Mouse (Mus musculus) CH12.LX (cell line): Measurements from ENCODE around the gene Blvrb. TPM values are rescaled to one million over a fixed set of nuclear protein-coding genes. Genes with fewer than 3 reads are reported as not detected.

Experiments
- DNase-seq: peaks from one replicate; pipeline ENCODE4 v3.0.0-alpha.2; 2013; ENCODE audit errors: extremely low read depth
- H3K27ac ChIP-seq: 2 replicates; pipeline ENCODE4 v1.5.1; 2012; ENCODE audit warnings: low read depth, mild to moderate bottlenecking, control low read depth, moderate library complexity; ENCODE audit not compliant: insufficient read depth
- H3K27me3 ChIP-seq: replicated peaks from 2 replicates; pipeline ENCODE3; 2012; ENCODE audit warnings: inconsistent platforms
- H3K36me3 ChIP-seq, 2 experiments: replicated peaks in 1 of 2; 2 replicates each; pipeline versions ENCODE3 to v1.6.1; 2012; ENCODE audit warnings: inconsistent platforms in 1 of 2, low read length in 1 of 2, mild to moderate bottlenecking in 1 of 2, mixed read lengths in 1 of 2, moderate library complexity in 1 of 2; ENCODE audit not compliant: control insufficient read depth in 1 of 2, insufficient read depth in 1 of 2
- H3K4me1 ChIP-seq, 2 experiments: 2 replicates each; pipeline ENCODE4 v1.6.1; 2012; ENCODE audit warnings: inconsistent platforms in 1 of 2, moderate library complexity in 1 of 2; ENCODE audit not compliant: insufficient read depth in 2 of 2, control insufficient read depth in 1 of 2
- H3K4me2 ChIP-seq: 2 replicates; pipeline ENCODE4 v1.6.1; 2012; ENCODE audit warnings: low read depth, mild to moderate bottlenecking, control low read depth; ENCODE audit not compliant: poor library complexity, insufficient read depth, severe bottlenecking
- H3K4me3 ChIP-seq, 3 experiments: fragments of 150-350 bp in 1 of 3; sonication (generic) in 1 of 3; replicated peaks in 1 of 3; 2 replicates each; pipeline versions ENCODE3 to v1.5.1; 2011 to 2012; ENCODE audit warnings: low read depth in 2 of 3, low read length in 2 of 3, mild to moderate bottlenecking in 2 of 3, moderate library complexity in 2 of 3, control low read depth in 1 of 3, improper control_type of control experiment in 1 of 3, inconsistent platforms in 1 of 3, mixed read lengths in 1 of 3; ENCODE audit not compliant: poor library complexity in 1 of 3
- H3K79me2 ChIP-seq: replicated peaks from 2 replicates; pipeline ENCODE4 v1.6.1; 2012; ENCODE audit warnings: mild to moderate bottlenecking, moderate library complexity; ENCODE audit not compliant: control insufficient read depth, poor library complexity, insufficient read depth, severe bottlenecking; ENCODE audit errors: extremely low read depth
- H3K9ac ChIP-seq: 2 replicates; pipeline ENCODE4 v1.6.1; 2012; ENCODE audit warnings: low read depth, mild to moderate bottlenecking, control low read depth, moderate library complexity; ENCODE audit not compliant: insufficient read depth
- H3K9me3 ChIP-seq: replicated peaks from 2 replicates; pipeline ENCODE3; 2012; ENCODE audit warnings: low read length, inconsistent platforms, mixed read lengths
- BHLHE40 ChIP-seq: IDR thresholded peaks from 2 replicates; pipeline ENCODE4 v1.6.1; 2011; ENCODE audit warnings: mild to moderate bottlenecking, low read depth, low read length, improper control_type of control experiment
- CHD1 ChIP-seq: IDR thresholded peaks from 2 replicates; pipeline ENCODE4 v1.6.1; 2012; ENCODE audit warnings: low read depth, low read length, improper control_type of control experiment, inconsistent platforms
- CTCF ChIP-seq, 2 experiments: IDR thresholded peaks in 1 of 2; conservative IDR thresholded peaks in 1 of 2; 2 replicates each; pipeline ENCODE4 v1.5.1; 2011 to 2012; ENCODE audit warnings: low read depth in 2 of 2, low read length in 2 of 2, improper control_type of control experiment in 1 of 2, inconsistent platforms in 1 of 2, mild to moderate bottlenecking in 1 of 2, moderate library complexity in 1 of 2
- ELF1 ChIP-seq: IDR thresholded peaks from 2 replicates; pipeline ENCODE4 v1.6.1; 2014; ENCODE audit warnings: low read depth, mild to moderate bottlenecking, inconsistent platforms, low read length, improper control_type of control experiment
- EP300 ChIP-seq: IDR thresholded peaks from 2 replicates; pipeline ENCODE4 v1.6.1; 2011; ENCODE audit warnings: low read length, improper control_type of control experiment
- ETS1 ChIP-seq: conservative IDR thresholded peaks from 2 replicates; pipeline ENCODE4 v1.6.1; 2012; ENCODE audit warnings: low read depth, mild to moderate bottlenecking, inconsistent platforms, low read length, improper control_type of control experiment, moderate library complexity
- HCFC1 ChIP-seq: IDR thresholded peaks from 2 replicates; pipeline ENCODE4 v1.6.1; 2012; ENCODE audit warnings: low read depth, mild to moderate bottlenecking, inconsistent platforms, low read length, improper control_type of control experiment
- IRF4 ChIP-seq: IDR thresholded peaks from 2 replicates; pipeline ENCODE4 v1.6.1; 2014; ENCODE audit warnings: low read depth, mild to moderate bottlenecking, inconsistent platforms, low read length, improper control_type of control experiment
- JUN ChIP-seq: IDR thresholded peaks from 2 replicates; pipeline ENCODE4 v1.6.1; 2011; ENCODE audit warnings: low read depth, mild to moderate bottlenecking, low read length, improper control_type of control experiment, moderate library complexity; ENCODE audit not compliant: insufficient read depth
- JUND ChIP-seq: conservative IDR thresholded peaks from 2 replicates; pipeline ENCODE4 v1.6.1; 2011; ENCODE audit warnings: low read depth, low read length, improper control_type of control experiment
- MAFK ChIP-seq: IDR thresholded peaks from 2 replicates; pipeline ENCODE4 v1.6.1; 2011; ENCODE audit warnings: low read length, improper control_type of control experiment; ENCODE audit not compliant: insufficient replicate concordance
- MAX ChIP-seq: IDR thresholded peaks from 2 replicates; pipeline ENCODE4 v1.6.1; 2011; ENCODE audit warnings: low read length, improper control_type of control experiment
- MAZ ChIP-seq: IDR thresholded peaks from 2 replicates; pipeline ENCODE4 v1.6.1; 2012; ENCODE audit warnings: low read depth, mild to moderate bottlenecking, inconsistent platforms, low read length, improper control_type of control experiment, moderate library complexity
- MEF2A ChIP-seq: IDR thresholded peaks from 2 replicates; pipeline ENCODE4 v1.6.1; 2014; ENCODE audit warnings: low read depth, mild to moderate bottlenecking, inconsistent platforms, low read length, improper control_type of control experiment, borderline replicate concordance
- MXI1 ChIP-seq: IDR thresholded peaks from 2 replicates; pipeline ENCODE4 v1.6.1; 2011; ENCODE audit warnings: mild to moderate bottlenecking, low read depth, low read length, improper control_type of control experiment
- NELFE ChIP-seq: IDR thresholded peaks from 2 replicates; pipeline ENCODE4 v1.6.1; 2011; ENCODE audit warnings: low read depth, low read length, improper control_type of control experiment
- NRF1 ChIP-seq: IDR thresholded peaks from 2 replicates; pipeline ENCODE4 v1.6.1; 2014; ENCODE audit warnings: low read depth, mild to moderate bottlenecking, inconsistent platforms, low read length, improper control_type of control experiment, moderate library complexity
- POLR2A ChIP-seq: IDR thresholded peaks from 2 replicates; pipeline ENCODE4 v1.6.1; 2011; ENCODE audit warnings: low read depth, mild to moderate bottlenecking, improper control_type of control experiment, low read length
- POLR2AphosphoS2 ChIP-seq: IDR thresholded peaks from 2 replicates; pipeline ENCODE4 v1.6.1; 2011; ENCODE audit warnings: low read depth, low read length, improper control_type of control experiment
- RCOR1 ChIP-seq: conservative IDR thresholded peaks from 2 replicates; pipeline ENCODE4 v1.6.1; 2012; ENCODE audit warnings: low read depth, mild to moderate bottlenecking, inconsistent platforms, low read length, improper control_type of control experiment
- SIN3A ChIP-seq: IDR thresholded peaks from 2 replicates; pipeline ENCODE4 v1.6.1; 2012; ENCODE audit warnings: low read length, improper control_type of control experiment, inconsistent platforms
- SMC3 ChIP-seq: IDR thresholded peaks from 2 replicates; pipeline ENCODE4 v1.6.1; 2011; ENCODE audit warnings: low read depth, low read length, improper control_type of control experiment
- TBP ChIP-seq: conservative IDR thresholded peaks from 2 replicates; pipeline ENCODE4 v1.6.1; 2011; ENCODE audit warnings: low read depth, low read length, improper control_type of control experiment
- TCF12 ChIP-seq: IDR thresholded peaks from 2 replicates; pipeline ENCODE4 v1.6.1; 2014; ENCODE audit warnings: low read depth, mild to moderate bottlenecking, inconsistent platforms, low read length, improper control_type of control experiment
- UBTF ChIP-seq: IDR thresholded peaks from 2 replicates; pipeline ENCODE4 v1.6.1; 2012; ENCODE audit warnings: low read depth, mild to moderate bottlenecking, inconsistent platforms, low read length, improper control_type of control experiment, moderate library complexity
- USF1 ChIP-seq: IDR thresholded peaks from 2 replicates; pipeline ENCODE4 v1.6.1; 2014; ENCODE audit warnings: low read depth, mild to moderate bottlenecking, inconsistent platforms, low read length, improper control_type of control experiment
- USF2 ChIP-seq: conservative IDR thresholded peaks from 2 replicates; pipeline ENCODE4 v1.6.1; 2011; ENCODE audit warnings: low read depth, low read length, improper control_type of control experiment
- ZC3H11A ChIP-seq: IDR thresholded peaks from 2 replicates; pipeline ENCODE4 v1.6.1; 2012; ENCODE audit warnings: low read depth, mild to moderate bottlenecking, inconsistent platforms, low read length, improper control_type of control experiment
- ZKSCAN1 ChIP-seq: IDR thresholded peaks from 2 replicates; pipeline ENCODE4 v1.6.1; 2012; ENCODE audit warnings: low read depth, inconsistent platforms, low read length, improper control_type of control experiment, borderline replicate concordance
- ZMIZ1 ChIP-seq: IDR thresholded peaks from 2 replicates; pipeline ENCODE4 v1.6.1; 2012; ENCODE audit warnings: low read depth, mild to moderate bottlenecking, inconsistent platforms, low read length, improper control_type of control experiment
- ZNF384 ChIP-seq: IDR thresholded peaks from 2 replicates; pipeline ENCODE4 v1.6.1; 2012; ENCODE audit warnings: low read depth, low read length, improper control_type of control experiment, inconsistent platforms
- dilution Hi-C: fragments of 300-500 bp; cut with MboI; formaldehyde crosslinking; loops from 2 replicates; pipeline ENCODE4 v1.14.3; 2020; ENCODE audit warnings: low sequenced_read_pairs; ENCODE audit not compliant: extremely low pct_unique_long_range_greater_than_20kb, extremely low pct_ligation_motif_present
- in situ Hi-C: fragments of 300-500 bp; cut with MboI; formaldehyde crosslinking; loops from 3 replicates; pipeline ENCODE4 v1.14.3; 2019; ENCODE audit warnings: low sequenced_read_pairs, low pct_ligation_motif_present, low pct_unique_long_range_greater_than_20kb, mixed read lengths
- polyA plus RNA-seq: library from polyadenylated mRNA; unstranded; fragments of >175 nt; gene quantifications from 2 replicates; pipeline ENCODE4 v1.2.1, GENCODE M21; 2012; ENCODE audit warnings: low read depth; ENCODE audit not compliant: insufficient read length
- total RNA-seq, 2 experiments: library from RNA; depleted of rRNA; stranded (reverse); fragments of 300-350 nt in 1 of 2; fragments of >200 nt in 1 of 2; gene quantifications; 2 replicates each; pipeline ENCODE4 v1.2.3; 2012 to 2014

The Blvrb gene
- total and polyA plus RNA-seq, 3 experiments, result 4.3 to 9.4 (median 7.6) TPM

GRCm38 (mm10) chr7:27501620-27502019 lies 53.8 kb downstream of the Blvrb start:
- H3K36me3 ChIP-seq, result no peaks in the 10 kb centered on the region
- H3K9me3 ChIP-seq, result no peaks in the 10 kb centered on the region
- H3K4me1 ChIP-seq, result peaks cover 3 to 13% of the 10 kb centered on the region in 2 experiments
- in situ Hi-C loops, result no loop called here
- no peak overlapping the region for H3K4me3 ChIP-seq
- no peaks in the 10 kb centered on the region for H3K27me3 ChIP-seq
- no peak overlapping the region for H3K9ac ChIP-seq
- no peaks in the 10 kb centered on the region for H3K79me2 ChIP-seq
- H3K27ac ChIP-seq, result no peak overlapping the region
- DNase-seq, result no peak
- TF ChIP-seq UBTF (no peak), HCFC1 (no peak), SMC3 (no peak), POLR2AphosphoS2 (no peak), NELFE (no peak), ZC3H11A (no peak), TBP (no peak), ETS1 (no peak), CTCF (conservative IDR thresholded peaks at IDR 0.05 in 1 of 2, IDR thresholded peaks at IDR 0.05 in 1 of 2; ENCODE audit: low read depth in 2 of 2, low read length in 2 of 2) (no peak), ZNF384 (no peak), ELF1 (no peak), POLR2A (no peak)
- dilution Hi-C loops, result no loop called here
- no peak overlapping the region for H3K4me2 ChIP-seq

- dilution Hi-C loops (no loop called here), in situ Hi-C loops (no loop called here)
- DNase-seq, result peak; percentile 91
- H3K36me3 ChIP-seq, result no peaks in the 10 kb centered on the region
- H3K27me3 ChIP-seq, result no peaks in the 10 kb centered on the region
- H3K9me3 ChIP-seq, result no peaks in the 10 kb centered on the region
- H3K79me2 ChIP-seq, result no peaks in the 10 kb centered on the region
- peak overlapping the region; percentile 3; the same call in 1 of the 2 replicates for H3K9ac ChIP-seq
- peak overlapping the region; percentile 53 for H3K4me2 ChIP-seq
- peaks cover 4 to 21% of the 10 kb centered on the region in 2 experiments; a peak in 2 of 4 replicates for H3K4me1 ChIP-seq
- peak overlapping the region in 1 of 3 experiments; percentile 43 for H3K4me3 ChIP-seq
- H3K27ac ChIP-seq, result no peak overlapping the region
- no peak for TF ChIP-seq CHD1
- TF ChIP-seq SIN3A, result peak; percentile 41; the same call in 1 of the 2 replicates
- TF ChIP-seq ELF1, result no peak
- 0 out of 2 replicates have a peak, but pooled peaks have one; percentile 31 for TF ChIP-seq ZMIZ1
- TF ChIP-seq MAZ, result peak; percentile 60; the same call in 1 of the 2 replicates
- no peak for TF ChIP-seq USF2
- peak; percentile 93 for TF ChIP-seq TCF12
- no peak for TF ChIP-seq ZNF384
- peak; percentile 77 for TF ChIP-seq BHLHE40
- TF ChIP-seq MEF2A, result peak; percentile 74; the same call in 1 of the 2 replicates
- no peak for TF ChIP-seq POLR2A
- peak; percentile 97 for TF ChIP-seq EP300
- no peak for TF ChIP-seq ZKSCAN1
- no peak for TF ChIP-seq USF1
- peak; percentile 66; the same call in 1 of the 2 replicates for TF ChIP-seq MAX
- TF ChIP-seq JUND, result 0 out of 2 replicates have a peak, but pooled peaks have one; percentile 41
- TF ChIP-seq TBP, result 0 out of 2 replicates have a peak, but pooled peaks have one; percentile 29
- TF ChIP-seq RCOR1, result peak; percentile 88
- TF ChIP-seq NRF1, result no peak
- TF ChIP-seq ETS1, result peak; percentile 48
- peak; percentile 53; the same call in 1 of the 2 replicates for TF ChIP-seq JUN
- TF ChIP-seq MXI1, result peak; percentile 58
- TF ChIP-seq IRF4, result peak; percentile 94
- TF ChIP-seq MAFK, result 0 out of 2 replicates have a peak, but pooled peaks have one; percentile 49
- TF ChIP-seq POLR2AphosphoS2, result no peak
Observed at GRCm38 (mm10) chr7:27506765-27507370, 59.1 kb downstream of the Blvrb start.
